Mouse (Mus musculus) liver, postnatal 0 days (tissue): ENCODE results near the gene Ifitm7.

Experiments
- CTCF ChIP-seq: sonication (generic); IDR thresholded peaks from 2 replicates; pipeline ENCODE4 v1.5.1; 2016; ENCODE audit warnings: antibody characterized with exemption, low read depth
- EP300 ChIP-seq: IDR thresholded peaks from 2 replicates; pipeline ENCODE4 v1.6.1; 2016; ENCODE audit warnings: antibody characterized with exemption, low read depth, mild to moderate bottlenecking

GRCm38 (mm10) chr16:13992518-13993248, 6.0 kb upstream of the Ifitm7 start:
- TF ChIP-seq CTCF (no peak), EP300 (no peak)
